Mouse (Mus musculus) kidney, adult 11 months (tissue): ENCODE results near the gene Tmem150a.

Source experiments
- DNase-seq: peaks from one replicate; pipeline ENCODE4 v3.0.0; 2022

Gene Tmem150a

DNA sequence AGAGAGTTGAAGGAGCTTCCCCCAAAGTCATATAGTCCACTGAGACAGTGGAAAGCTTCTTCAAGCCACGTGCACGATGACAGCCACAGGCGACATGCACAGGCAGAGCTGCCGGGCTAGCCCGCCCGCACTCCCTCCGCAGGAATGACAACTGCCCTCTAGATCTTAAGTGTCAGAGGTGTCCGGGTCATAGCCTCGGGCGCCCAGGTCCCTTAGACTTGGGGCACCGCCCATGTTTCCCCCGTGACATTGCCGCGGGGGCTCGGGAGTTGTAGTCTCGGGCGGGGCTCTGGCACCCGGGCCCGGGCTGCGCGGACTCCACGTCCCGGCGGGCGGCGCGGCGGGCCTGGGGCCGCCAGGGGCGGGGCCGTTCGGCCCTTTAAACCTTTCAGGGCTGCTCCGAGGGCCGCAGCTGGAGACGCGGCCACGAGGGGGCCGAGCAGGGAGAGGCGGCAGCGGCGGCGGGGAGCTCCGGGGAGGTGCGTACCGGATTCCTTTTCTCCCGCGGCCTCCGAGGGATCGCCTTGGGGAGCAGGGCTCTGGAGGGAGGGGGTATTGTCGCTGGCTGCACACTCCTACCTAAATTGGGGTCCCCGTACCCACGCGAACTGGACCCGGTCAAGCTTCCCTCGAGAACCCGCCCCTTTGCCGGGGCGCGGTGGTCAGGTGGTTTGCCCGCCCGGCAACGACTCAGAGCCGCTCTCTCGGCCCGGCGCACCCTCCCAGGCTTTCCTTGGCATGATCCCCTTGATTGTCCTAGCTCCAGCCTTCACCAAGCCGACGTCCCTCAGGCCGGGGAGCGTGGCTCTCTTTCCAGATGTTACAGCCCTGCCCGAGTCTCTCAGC is at the start of gene Tmem150a:
Tmem150a (plus strand) TSS at position 382 of the 846 bp plus-strand sequence.
- peak; percentile 92 for DNase-seq

DNA sequence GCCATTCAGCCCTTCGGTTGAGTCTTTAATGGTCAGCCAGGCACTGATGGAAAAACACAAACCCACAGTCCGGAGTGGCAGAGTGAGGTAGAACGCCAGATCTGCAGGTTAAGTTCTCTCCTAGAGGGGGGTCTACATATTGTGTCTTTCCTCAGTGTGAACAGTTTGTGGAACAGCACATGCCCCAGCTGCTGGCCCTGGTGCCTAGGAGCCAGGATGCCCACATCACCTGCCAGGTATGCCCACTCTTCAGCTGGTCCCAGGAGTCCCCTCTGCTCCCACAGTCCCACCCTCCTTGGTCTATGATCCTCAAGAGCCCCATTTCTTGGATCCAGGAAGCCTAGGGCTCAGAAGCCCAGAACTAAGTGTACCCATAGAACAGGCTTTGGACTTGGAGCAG is 43.0 kb upstream of the Tmem150a start:
- no peak for DNase-seq

DNA sequence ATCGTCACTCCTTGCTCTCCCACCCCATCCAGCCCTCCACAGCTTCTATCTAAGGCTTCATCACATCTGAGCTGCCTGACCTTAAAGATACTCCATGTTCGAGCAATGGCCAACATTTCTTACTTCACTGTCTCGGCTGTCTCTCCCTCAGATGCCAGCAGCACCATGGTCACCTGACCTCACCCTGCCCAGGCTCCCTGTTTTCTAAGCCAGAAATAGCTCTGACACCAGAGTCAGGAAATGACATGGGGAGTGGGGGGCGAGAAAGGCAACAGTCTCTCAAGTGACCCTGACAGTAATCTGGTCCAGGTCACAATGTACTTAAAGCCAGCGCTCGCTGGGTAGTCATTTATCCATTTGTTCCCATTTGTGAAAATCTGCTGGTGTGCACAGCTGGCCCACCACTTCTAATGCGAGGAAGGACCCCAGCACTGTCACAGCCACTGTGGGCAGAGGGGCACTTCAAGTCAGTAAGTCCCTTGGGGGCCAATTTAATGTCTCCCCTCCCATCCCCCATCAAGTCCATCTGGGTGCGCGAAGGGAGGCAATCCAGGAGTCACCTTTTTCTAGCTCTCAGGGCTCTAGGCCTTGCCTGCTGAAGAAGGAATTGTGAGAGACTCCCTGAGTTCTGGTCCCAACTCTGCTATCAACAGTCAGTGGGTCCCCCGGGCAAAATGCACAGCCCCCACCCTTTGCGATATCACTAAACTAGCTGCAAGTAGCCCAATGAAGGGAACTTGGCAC is 42.0 kb upstream of the Tmem150a start:
- DNase-seq = no peak

DNA sequence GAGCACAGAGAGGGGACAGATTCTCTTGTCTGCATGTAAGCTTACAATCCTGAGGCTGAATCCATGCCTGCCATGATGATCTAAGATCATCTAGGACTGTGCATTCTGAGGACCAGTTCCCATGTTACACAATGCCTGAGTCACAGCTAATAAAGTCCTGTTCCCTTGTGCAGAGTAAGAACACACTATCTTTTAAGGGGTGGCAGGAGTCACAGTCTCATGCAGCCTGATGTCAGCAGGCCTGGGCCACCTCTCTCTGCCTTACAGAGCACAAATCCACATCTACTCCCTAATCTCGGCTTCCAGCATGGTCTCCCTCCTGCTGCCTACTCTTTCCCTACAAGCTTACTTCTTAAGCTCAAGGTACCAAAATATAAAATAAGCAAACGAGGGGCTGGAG is 39.9 kb upstream of the Tmem150a start:
- DNase-seq = no peak

DNA sequence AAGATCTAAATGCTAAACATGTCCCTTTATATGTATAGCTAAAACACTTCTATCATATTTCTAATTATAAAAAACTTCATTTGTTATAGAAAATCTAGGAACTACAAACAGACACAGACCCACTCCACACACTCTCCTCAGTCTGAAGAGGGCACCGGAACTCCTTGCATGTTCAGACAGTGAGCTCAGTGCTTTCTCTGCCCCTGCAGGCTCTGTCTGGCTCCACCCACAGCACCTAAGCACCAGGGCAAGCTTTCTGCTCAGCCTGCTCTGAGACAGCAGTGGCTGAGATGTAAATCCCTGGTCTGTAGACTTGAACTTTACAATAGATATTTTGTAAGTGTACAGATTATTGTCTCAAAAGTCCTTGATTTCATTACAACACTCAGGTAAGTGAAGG is 39.2 kb upstream of the Tmem150a start:
- DNase-seq = no peak

DNA sequence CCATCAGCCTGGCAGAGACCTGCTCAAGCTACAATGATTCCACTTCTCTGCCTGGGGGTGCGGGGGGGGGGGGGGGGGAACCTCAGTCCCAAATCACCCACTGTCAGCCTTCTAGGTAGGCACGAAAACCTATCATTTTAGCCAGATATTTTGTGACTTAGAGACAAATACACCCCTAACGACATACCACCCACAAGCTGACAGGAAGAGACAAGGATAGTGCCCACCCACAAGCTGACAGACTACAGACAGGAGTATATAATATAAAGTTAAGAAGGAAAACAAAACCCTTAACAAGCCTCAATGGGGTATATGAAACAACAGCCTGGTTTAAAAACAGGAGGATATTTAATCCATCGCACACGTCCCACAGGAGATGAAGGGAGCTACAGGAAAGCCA is 36.8 kb upstream of the Tmem150a start:
- DNase-seq = no peak

DNA sequence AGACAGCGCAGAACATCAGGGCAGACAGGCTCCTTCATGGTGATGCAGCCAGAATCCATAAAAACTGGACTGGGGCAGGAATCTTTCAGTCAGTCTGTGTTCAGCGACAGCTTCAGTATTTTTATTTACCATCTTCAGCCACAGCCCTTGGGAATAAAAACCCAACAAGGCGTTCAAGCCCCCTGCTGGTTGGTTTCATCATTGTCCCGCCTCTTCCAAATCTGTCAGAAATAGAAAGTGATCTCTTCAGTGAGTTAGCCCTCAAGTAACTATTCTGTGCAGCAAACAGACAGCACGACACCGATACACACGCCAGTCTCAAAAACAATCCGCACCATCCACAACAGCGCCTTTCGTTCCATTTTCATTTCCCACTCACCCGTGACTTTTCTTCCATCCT is 36.2 kb upstream of the Tmem150a start:
- no peak for DNase-seq

DNA sequence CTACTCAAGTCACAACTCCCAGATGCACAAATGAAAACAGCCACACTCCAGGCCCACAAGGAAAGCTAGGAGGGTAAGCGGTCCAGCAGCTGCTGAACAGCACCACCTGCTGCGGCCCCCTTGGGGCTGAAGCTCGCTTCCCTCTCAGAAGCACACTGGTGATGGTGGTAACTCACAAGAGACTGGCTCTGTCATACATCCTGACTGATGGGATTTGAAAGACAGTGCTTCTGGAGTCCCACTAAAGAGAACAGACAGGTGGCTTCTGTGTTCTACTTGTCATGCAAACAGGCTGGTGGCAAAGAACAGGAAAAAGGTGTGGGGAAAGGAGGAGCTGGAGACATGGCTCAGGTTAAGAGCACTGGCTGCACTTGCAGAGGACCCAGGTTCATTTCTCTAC is 32.3 kb upstream of the Tmem150a start:
- no peak for DNase-seq

DNA sequence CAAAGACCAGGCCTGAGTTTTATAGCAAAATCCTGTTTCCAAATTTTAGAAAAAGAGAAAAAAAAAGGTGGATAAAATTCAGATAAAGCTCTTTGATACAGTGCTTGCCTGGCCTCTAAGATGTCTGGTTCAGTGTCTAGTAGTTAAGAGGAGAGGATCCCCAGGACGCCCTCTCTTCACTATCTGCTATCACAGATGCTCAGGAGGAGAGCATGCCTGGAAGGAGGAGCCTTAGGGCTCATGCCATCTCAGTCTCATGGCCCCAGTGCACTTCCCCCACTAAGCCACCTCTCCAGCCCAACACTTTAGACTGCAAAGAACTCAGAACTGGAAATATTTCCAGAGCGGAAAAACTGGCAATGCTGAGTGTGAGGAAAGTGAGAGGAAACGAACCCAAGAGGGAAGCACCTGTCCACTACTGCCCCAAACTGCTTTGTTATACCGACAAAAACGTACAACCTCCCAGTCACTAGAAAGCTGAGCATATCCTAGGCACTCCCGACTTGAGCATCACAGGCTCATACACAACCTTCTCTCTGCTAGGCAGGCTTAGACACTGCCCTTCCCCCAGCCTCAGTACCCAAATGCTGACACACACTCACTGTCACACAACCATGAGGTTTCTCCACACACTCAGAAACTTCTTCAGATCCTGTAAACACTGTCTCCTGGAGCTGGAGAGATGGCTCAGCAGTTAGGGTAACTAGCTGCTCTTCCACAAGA is 31.3 kb upstream of the Tmem150a start:
- DNase-seq = no peak

DNA sequence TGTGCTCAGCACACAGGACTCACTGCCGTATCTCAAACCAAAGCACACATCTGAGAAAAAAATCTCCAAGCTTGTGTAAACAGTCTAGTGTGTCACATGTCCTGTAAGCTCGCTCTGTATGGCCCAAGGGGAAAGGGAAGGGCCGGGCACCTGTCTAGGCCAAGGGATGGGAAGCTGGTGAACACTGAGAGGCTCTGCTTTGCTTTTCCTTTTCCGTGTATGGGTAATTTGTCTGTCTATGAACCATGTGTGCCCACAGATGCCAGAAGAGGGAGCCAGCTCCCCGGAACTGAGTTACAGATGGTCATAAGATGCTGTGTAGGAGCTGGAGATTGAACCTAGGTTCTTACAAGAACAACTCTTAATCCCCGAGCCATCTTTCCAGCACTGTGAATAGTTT is 29.0 kb upstream of the Tmem150a start:
- DNase-seq = peak; percentile 62

DNA sequence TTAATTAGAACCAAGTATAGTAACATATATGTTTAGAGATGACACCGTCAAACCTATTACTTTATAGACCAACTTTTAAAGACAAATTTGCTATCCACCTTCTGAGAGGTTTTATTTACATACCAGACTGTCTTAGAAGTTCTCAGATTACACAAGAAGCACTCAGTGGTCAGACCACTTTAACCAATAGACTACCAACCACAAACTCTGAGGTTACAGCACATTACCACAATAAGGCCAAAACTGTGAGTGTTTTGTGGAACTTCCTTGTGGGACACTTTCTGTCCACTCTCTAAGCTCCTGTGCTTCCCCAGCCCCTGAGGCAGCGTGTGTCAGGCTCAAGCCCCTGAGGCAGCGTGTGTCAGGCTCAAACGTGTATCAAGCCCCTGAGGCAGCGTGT is 26.2 kb upstream of the Tmem150a start:
- no peak for DNase-seq

DNA sequence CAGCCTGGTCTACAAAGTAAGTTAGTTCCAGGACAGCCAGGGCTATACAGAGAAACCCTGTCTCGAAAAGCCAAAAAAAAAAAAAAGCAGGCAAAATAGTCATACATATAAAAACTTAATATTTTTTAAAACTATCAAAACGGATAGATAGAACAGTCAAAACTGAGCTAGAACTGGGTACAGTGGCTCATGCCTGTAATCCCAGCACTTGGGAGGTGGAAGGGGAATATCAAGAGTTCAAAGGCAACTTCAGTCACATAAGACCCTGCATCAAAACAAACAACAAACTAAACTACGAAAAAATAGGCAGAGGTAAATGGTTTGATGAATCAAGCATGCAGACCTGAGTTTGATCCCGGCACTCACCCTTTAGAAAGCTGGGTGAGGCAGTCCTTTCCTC is 25.1 kb upstream of the Tmem150a start:
- DNase-seq = no peak

DNA sequence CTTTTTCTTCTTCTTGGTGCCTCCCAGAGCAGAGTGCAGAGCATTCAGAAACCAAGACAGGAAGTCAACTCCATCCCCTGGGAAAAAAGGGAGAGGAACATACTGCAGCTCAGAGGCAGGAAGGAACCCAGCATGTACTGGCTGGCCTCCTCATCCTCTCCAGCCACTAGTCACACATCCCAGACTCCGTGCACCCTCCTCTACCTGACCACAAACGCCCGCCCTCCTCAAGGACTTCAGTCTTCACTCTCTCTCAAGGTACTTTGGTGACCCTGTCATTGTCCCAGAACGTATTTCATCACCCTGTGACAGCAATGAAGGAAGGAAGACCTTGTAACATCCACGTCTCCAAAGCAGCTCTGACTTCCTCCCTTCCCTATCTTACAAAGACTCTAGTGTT is 22.1 kb upstream of the Tmem150a start:
- DNase-seq = no peak

DNA sequence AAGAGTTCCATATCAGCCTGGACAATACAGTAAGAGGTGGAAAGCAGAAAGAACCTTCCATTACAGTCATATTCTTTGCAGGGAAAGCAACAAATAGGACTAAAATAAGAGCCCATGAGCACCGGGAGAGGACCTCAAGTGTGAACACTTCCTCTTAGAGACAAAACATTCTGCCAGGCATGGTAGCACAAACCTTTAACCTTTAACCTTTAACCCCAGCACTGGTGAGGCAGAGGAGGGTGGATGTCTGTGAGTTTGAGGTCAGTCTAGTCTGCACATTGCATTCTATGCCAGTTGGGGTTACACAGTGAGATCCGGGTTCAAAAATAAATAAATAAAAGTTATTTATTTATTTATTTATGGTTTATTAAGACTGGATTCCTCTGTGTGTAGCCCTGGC is 14.8 kb upstream of the Tmem150a start:
- DNase-seq = peak; percentile 34

DNA sequence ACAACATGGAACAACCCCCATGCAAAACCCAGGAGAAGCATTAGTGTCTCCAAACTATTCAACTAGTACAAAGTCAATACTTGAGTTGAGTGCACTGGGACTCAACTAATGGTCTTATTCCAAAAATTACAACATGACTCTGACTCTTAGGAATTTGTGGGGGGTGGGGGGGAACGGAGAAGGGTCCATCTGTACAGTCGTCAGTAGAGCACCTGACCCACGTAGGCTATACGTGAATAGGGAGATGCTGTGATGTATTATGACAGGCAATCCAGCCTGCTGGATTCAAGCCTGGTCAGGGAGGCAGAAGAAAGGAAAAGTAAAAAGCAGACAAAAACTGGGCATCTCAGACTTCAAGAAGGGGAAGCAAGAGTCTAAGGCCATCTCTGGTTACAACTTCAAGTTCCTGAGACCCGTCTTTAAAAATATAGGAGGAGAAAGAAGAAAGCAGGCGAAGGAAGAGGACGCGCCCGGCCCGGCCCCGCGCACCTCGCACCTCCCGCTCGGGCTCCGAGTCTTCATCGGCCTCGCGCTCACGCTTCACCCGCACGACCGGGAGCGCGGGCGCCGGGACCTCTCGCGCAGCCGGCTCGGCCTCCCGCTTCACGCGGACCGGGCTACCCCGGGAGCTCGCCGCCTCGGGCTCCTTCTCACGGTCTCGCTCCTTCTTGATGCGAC is 10.7 kb upstream of the Tmem150a start:
- DNase-seq = no peak

DNA sequence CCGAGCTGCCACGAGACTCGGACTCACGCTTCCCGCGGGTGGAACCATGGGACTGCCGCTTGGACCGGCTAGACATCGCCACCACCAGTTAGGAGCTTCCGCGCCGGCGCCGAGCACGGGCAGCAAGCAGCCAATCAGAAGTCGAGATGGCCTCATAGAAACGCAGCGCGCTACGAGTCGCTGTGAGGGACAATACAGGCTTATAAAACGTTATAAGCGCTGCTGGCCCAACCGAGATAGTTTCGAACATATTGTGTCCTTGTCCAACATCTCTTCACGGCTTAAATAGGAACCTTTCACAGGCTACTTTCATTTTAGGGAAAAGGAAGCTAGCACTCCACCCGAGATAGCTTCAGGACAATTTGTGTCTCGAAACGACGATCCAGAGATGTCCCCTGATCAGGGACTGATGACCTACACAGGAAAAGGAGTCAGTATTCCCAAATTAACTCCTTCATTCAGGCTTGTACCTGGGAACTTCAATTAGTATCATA is 10.1 kb upstream of the Tmem150a start, which contains the start of gene Usp39:
Usp39 (minus strand) TSS at position 111 of the 494 bp plus-strand sequence.
- peak; percentile 93 for DNase-seq

DNA sequence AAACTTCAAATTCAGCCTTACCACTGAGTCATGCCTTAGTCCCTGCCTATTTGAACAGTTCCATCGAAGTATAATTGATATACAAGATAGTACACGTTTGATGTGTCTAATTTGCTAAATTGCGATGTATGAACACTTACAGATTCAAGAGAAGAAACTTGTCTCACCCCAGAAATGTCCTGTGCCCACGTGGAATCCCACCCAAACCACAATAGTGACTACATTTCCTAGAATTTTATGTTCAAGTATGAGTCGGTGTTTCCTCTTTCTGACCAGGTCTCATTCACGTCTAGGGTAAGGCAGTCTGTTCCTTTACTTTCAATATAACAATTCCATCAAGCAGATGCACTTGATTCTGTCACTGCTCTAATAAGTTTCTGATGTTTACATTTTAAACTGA is 9.6 kb upstream of the Tmem150a start:
- DNase-seq = no peak

DNA sequence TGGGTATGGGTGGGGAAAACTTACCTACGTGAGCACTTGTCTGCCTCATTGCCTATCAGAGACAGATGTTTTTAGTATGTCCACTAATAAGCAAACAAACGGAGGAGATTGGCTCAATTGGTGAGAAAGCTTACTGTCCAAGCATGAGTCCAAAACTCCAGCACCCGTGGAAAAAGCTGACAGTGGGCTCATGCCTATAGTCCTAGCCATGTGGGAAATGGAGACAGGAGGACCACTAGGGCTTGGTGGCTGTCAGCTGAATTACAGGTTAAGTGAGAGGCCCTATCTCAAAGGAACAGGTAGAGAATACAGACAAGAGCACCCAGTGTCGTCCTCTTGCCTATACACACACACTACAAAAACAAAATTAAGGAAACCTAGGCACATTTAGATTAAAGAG is 9.0 kb upstream of the Tmem150a start:
- DNase-seq = no peak

DNA sequence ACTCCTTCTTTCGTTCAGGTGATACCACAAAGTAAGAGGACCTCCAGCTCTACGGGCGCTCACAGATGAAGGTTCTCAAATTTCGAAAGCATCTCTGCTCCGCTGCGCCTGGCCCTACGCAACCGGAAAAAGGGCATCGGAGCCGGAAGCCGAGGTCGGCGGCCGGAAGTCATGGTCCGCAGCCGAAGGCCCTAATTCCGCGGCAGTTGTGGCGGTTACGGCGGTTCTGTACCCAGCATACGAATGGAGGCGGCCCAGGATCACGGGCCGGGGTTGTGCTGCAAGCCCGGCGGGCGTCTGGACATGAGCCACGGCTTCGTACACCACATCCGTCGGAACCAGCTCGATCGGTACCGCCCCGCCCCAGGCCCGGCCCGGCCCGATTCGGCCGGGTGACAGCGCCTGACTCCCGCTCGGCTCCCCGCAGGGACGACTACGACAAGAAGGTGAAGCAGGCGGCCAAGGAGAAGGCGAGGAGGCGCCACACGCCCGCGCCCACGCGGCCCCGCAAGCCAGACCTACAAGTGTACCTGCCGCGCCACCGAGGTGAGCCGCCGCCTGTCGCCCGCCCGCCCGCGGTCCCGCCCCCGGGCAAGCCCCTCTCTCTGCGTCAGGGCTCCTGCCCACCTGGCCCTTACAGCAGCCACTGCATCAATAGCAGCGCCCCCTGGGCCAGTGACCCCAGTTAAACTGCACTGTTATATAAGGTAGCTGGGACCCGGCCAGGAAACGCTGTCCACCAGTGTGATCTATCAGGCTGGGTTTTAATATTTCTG is 7.9 kb upstream of the Tmem150a start, which contains the start of gene 0610030E20Rik:
0610030E20Rik (plus strand) TSS at position 152 of the 776 bp plus-strand sequence.
- peak; percentile 92 for DNase-seq

DNA sequence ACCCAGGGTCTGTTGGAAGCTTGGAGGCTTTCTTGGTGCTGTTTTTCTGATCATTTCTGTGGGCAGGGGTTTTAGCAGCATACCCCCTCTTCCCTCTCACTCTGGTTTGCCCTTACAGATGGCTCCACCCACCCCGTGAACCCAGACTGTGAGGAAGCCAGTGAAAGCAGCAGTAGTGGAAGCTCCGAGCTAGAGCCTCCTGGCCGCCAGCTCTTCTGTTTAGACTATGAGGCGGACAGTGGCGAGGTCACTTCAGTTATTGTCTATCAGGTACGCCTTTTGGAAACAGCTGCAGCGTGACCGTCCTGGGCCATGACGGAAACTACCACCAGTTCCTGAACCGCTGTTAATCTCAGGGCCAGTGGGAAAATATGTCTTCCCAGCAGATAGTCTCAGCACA is 6.8 kb upstream of the Tmem150a start:
- peak; percentile 51 for DNase-seq

DNA sequence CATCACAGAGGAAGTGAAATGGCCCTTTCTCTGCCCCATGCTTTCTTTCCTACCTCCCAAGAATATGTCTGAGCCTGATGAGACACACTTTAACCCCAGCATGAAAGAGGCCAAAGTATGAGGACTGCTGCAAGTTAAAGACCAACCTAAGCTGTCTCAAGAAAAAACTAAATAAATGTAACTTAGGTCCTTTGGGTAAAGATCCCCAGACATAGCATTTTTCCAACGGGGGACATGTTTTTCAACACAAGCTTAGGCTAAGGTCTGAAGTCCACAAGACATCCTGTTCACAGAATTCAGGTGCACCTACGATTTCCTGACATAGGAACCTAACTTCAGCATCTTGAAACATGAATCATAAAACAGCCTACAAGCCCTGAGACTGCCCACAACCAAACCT is 5.0 kb upstream of the Tmem150a start:
- peak; percentile 33 for DNase-seq
